Mouse (Mus musculus): ENCODE data around the gene Cxcl17.

DNA sequence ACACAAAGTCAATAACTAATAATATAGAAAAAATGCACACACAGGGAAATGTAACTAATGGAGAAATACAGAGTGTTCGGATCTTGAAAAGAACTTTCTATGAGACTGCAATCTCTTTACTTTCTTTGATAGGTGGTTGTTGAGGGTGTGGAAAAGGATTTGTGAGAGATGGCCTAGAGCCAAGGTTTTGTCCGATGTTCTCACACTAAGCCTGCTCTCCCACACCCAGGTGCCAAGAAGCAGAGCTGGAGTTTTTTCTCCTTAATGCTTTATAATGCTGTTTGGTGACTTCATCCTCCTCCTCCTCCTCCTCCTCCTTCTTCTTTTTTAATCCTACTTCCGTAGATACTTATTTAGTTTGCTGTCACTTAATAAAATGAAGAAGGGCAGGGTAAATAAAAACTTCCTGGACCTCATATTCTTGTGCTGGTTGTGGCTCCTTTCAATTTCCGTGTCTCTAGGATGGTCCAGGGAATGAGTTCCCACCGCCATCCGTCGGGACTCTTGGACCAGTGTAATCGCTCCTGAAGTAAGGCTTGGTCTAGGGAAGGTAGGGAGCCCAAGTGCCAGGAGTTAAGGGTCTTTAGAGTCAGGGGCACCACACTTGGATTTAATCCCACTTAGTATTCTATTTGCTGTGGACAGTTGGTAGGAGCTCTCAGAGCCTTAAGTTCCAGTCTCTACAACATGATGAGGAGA is 26.6 kb upstream of the Cxcl17 start:
- TF ChIP-seq CTCF (IDR thresholded peaks at IDR 0.05; ENCODE audit: insufficient read depth, low read length) = no peak
- no peak for TF ChIP-seq POLR2A (IDR thresholded peaks at IDR 0.05; ENCODE audit: borderline replicate concordance, extremely low read depth, low read depth, low read length)
